Comparison of ENCODE assay signal across 14 mouse cellular contexts in the genomic region with DNA sequence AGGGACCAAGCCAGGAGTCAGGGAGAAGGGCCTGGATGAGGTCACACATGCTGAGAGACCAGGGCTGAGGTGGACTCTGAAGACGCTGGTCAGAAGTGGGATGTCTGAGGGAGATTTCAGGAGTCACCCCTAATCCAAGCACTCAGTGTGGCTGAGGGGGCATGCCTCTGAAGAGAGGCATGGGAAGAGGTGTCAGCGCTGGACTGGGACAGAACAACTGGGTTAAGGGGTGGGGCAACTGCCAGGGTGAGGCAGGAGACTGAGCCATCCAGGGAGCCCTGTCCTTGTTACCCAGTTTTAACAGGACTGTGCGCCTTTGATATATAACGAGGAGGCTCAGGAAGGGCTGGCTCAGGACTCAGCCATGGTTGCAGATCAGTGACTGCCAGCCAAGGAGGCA. TPM values are rescaled to one million over a fixed set of nuclear protein-coding genes. Genes with fewer than 3 reads are reported as not detected.
DNase-seq lines count a peak whose midpoint lies in the region; ATAC-seq lines count a peak whose summit lies in the region.
"Had no signal": no experiment of that assay in that cellular context is flagged by ENCODE, and none has a peak within 500 bp of the region (broad histone marks: within the 10 kb centered on the region; RNA-seq: fewer than 3 reads in every experiment).

No protein-coding gene starts in this region.

- 0 out of 2 replicates have a peak overlapping the region, but pooled peaks have one; percentile 17 for H3K9ac ChIP-seq in limb, embryonic 11.5 days (ENCODE audit: low read length)
- H3K9ac ChIP-seq: forebrain, embryonic 15.5 days had no signal

- no peak overlapping the region for H3K27ac ChIP-seq in limb, embryonic 11.5 days (replicated peaks; ENCODE audit: low read depth, low read length)
- H3K27ac ChIP-seq in limb, embryonic 10.5 days = no peak overlapping the region; the same call in 1 of the 2 replicates
- H3K27ac ChIP-seq: forebrain, embryonic 15.5 days had no signal

- no peak for ATAC-seq in limb, embryonic 11.5 days (ENCODE audit: insufficient number of reproducible peaks, low FRiP score, low TSS enrichment, low read depth)
- ATAC-seq: forebrain, embryonic 15.5 days; inflammation-experienced regulatory T-cells, adult 6 months had no signal

- peaks cover 8% of the 10 kb centered on the region for H3K36me3 ChIP-seq in limb, embryonic 11.5 days (ENCODE audit: control insufficient read depth, insufficient read depth, low read length)
- peaks cover 28% of the 10 kb centered on the region for H3K36me3 ChIP-seq in limb, embryonic 10.5 days

- no peak overlapping the region for H3K4me2 ChIP-seq in limb, embryonic 11.5 days (ENCODE audit: low read depth, severe bottlenecking)
- H3K4me2 ChIP-seq: forebrain, embryonic 15.5 days; liver, embryonic 11.5 days had no signal

- H3K4me1 ChIP-seq in limb, embryonic 11.5 days (ENCODE audit: control insufficient read depth, insufficient read depth, low read length) = peaks cover 8% of the 10 kb centered on the region; the same call in 1 of the 2 replicates
- peaks cover 26% of the 10 kb centered on the region for H3K4me1 ChIP-seq in limb, embryonic 10.5 days

- peak; percentile 93 for DNase-seq in heart, adult 11 months
- no peak for DNase-seq in heart, adult 8-10 months (ENCODE audit: low spot score)
- no peak for DNase-seq in limb, embryonic 11.5 days (ENCODE audit: low spot score)
- DNase-seq in limb, embryonic 10.5 days (ENCODE audit: low spot score) = no peak
- DNase-seq in cerebellum, adult 9-11 months = peak; percentile 47
- peak; percentile 51 for DNase-seq in lung, postnatal 10 days
- DNase-seq in thymus, postnatal 25 days = no peak
- DNase-seq: layer of hippocampus, postnatal 36 days; right cerebral cortex, adult 18-20 months; thymus, postnatal 14 days had no signal

- H3K27me3 ChIP-seq in limb, embryonic 11.5 days (ENCODE audit: control insufficient read depth, insufficient read depth, low read length) = no peaks in the 10 kb centered on the region
- H3K27me3 ChIP-seq in limb, embryonic 10.5 days (ENCODE audit: low read depth, poor library complexity, severe bottlenecking) = 0 out of 2 replicates have a peak, but pooled peaks cover 9% of the 10 kb centered on the region
- H3K27me3 ChIP-seq: CH12.LX; forebrain, embryonic 15.5 days had no signal

- 41% methylated on average over 4 of the region's 4 CpGs for WGBS in limb, embryonic 11.5 days
- 41% methylated on average over 4 of the region's 4 CpGs for WGBS in limb, embryonic 10.5 days

- H3K9me3 ChIP-seq in limb, embryonic 11.5 days (ENCODE audit: control insufficient read depth, low read length) = no peaks in the 10 kb centered on the region
- no peaks in the 10 kb centered on the region for H3K9me3 ChIP-seq in limb, embryonic 10.5 days (replicated peaks)
- H3K9me3 ChIP-seq: forebrain, embryonic 15.5 days had no signal

- H3K4me3 ChIP-seq in limb, embryonic 11.5 days (ENCODE audit: low read depth, low read length) = no peak overlapping the region
- no peak overlapping the region for H3K4me3 ChIP-seq in limb, embryonic 10.5 days
- H3K4me3 ChIP-seq: forebrain, embryonic 15.5 days had no signal

RNA-seq across cellular contexts. Expression of a gene that starts 51.2 kb away (rescaled TPM):
- total RNA-seq in heart, adult 8-10 months (2022) = 1 to 10 TPM in 2 of 4 experiments, under 1 TPM in 2; 0.57 to 1.7 (median 1.2) TPM
- 51.8 and 59.0 TPM in 2 replicates for polyA plus RNA-seq in limb, embryonic 11.5 days (2014; fragmentation: Nextera tagmentation; extraction: Ambion mirVana)
- polyA plus RNA-seq in limb, embryonic 10.5 days (2016; fragmentation: Nextera tagmentation; extraction: Ambion mirVana) = 54.5 and 58.2 TPM in 2 replicates

Comparison
In these comparisons a context has a peak if more than half of its experiments do, and no peak if none do; other contexts are left out.
1. DNase-seq: peak in heart, adult 11 months (single experiment), cerebellum, adult 9-11 months (single experiment) and lung, postnatal 10 days (single experiment); none in heart, adult 8-10 months (single experiment), limb, embryonic 11.5 days (single experiment), limb, embryonic 10.5 days (single experiment) and thymus, postnatal 25 days (single experiment).